Mouse (Mus musculus) ES-Bruce4 (cell line): ENCODE results near the gene Gm904. TPM values are rescaled to one million over a fixed set of nuclear protein-coding genes. Genes with fewer than 3 reads are reported as not detected.
"Not testable (repeated sequence)": the region's sequence is repeated elsewhere in the genome, so short reads cannot be mapped to it uniquely, and the experiment has no call there.

Source experiments
- H3K27ac ChIP-seq: 2 replicates; pipeline ENCODE4 v1.5.1; 2012; ENCODE audit warnings: low read length, inconsistent platforms; ENCODE audit not compliant: insufficient read depth
- H3K27me3 ChIP-seq: 2 replicates; pipeline ENCODE4 v1.6.1; 2012; ENCODE audit warnings: mild to moderate bottlenecking, low read length, inconsistent platforms; ENCODE audit not compliant: control insufficient read depth, poor library complexity, insufficient read depth, severe bottlenecking
- H3K36me3 ChIP-seq: 2 replicates; pipeline ENCODE4 v1.6.1; 2012; ENCODE audit warnings: inconsistent platforms, mild to moderate bottlenecking, low read length, moderate library complexity; ENCODE audit not compliant: control insufficient read depth, poor library complexity, insufficient read depth, severe bottlenecking
- H3K4me1 ChIP-seq: one replicate; pipeline ENCODE4 v1.8.1; 2011; ENCODE audit warnings: low read length; ENCODE audit not compliant: control insufficient read depth, insufficient read depth
- H3K4me3 ChIP-seq: 2 replicates; pipeline ENCODE4 v1.5.1; 2011; ENCODE audit warnings: low read depth, mild to moderate bottlenecking, low read length
- H3K9ac ChIP-seq: 2 replicates; pipeline ENCODE4 v1.6.1; 2012; ENCODE audit warnings: low read depth, mild to moderate bottlenecking, inconsistent platforms; ENCODE audit not compliant: poor library complexity, severe bottlenecking
- H3K9me3 ChIP-seq: replicated peaks from 2 replicates; pipeline ENCODE4 v1.6.1; 2012; ENCODE audit warnings: mild to moderate bottlenecking, low read length, inconsistent platforms; ENCODE audit not compliant: control insufficient read depth, poor library complexity, insufficient read depth, severe bottlenecking
- polyA plus RNA-seq: library from polyadenylated mRNA; stranded (reverse); fragments of >200 nt; gene quantifications from 2 replicates; pipeline ENCODE4 v1.2.4, GENCODE M21; 2011; ENCODE audit warnings: low read depth; ENCODE audit not compliant: missing spikeins, insufficient read depth, insufficient read length

Gm904 gene
- polyA plus RNA-seq: not detected in 2 replicates

GRCm38 (mm10) chr13:50642928-50643327, at the start of gene Gm904:
TSS of gene Gm904 (plus strand) at chr13:50643228.
- H3K36me3 ChIP-seq, H3K9me3 ChIP-seq, H3K27me3 ChIP-seq, H3K9ac ChIP-seq, H3K27ac ChIP-seq, H3K4me1 ChIP-seq, H3K4me3 ChIP-seq: not testable (repeated sequence)

- H3K4me3 ChIP-seq, H3K9me3 ChIP-seq, H3K4me1 ChIP-seq, H3K27ac ChIP-seq, H3K27me3 ChIP-seq, H3K36me3 ChIP-seq, H3K9ac ChIP-seq: not testable (repeated sequence)
These were observed 5.7 kb downstream of the Gm904 start for GRCm38 (mm10) chr13:50648771-50649170.

Other genes starting within 250 kb of the Gm904 start
- 18.8 and 27.5 TPM in 2 replicates for gene Fbxw17, start 225.4 kb upstream of the Gm904 start, polyA plus RNA-seq
- gene Gm47429, start 199.3 kb upstream of the Gm904 start, polyA plus RNA-seq: not detected in 2 replicates
- not detected in 2 replicates for gene Nutm2, start 175.9 kb upstream of the Gm904 start, polyA plus RNA-seq
- not detected in 2 replicates for gene Gm8765, start 55.1 kb downstream of the Gm904 start, polyA plus RNA-seq